Mouse (Mus musculus): ENCODE data around the gene Trmt44. TPM values are rescaled to one million over a fixed set of nuclear protein-coding genes. Genes with fewer than 3 reads are reported as not detected.
A peak's percentile ranks its signal among the peaks of the same experiment; 100 is the strongest.

Gene Trmt44
- total and polyA plus RNA-seq, 3 experiments: 14.3 to 16.6 TPM; not detected in 1

DNA sequence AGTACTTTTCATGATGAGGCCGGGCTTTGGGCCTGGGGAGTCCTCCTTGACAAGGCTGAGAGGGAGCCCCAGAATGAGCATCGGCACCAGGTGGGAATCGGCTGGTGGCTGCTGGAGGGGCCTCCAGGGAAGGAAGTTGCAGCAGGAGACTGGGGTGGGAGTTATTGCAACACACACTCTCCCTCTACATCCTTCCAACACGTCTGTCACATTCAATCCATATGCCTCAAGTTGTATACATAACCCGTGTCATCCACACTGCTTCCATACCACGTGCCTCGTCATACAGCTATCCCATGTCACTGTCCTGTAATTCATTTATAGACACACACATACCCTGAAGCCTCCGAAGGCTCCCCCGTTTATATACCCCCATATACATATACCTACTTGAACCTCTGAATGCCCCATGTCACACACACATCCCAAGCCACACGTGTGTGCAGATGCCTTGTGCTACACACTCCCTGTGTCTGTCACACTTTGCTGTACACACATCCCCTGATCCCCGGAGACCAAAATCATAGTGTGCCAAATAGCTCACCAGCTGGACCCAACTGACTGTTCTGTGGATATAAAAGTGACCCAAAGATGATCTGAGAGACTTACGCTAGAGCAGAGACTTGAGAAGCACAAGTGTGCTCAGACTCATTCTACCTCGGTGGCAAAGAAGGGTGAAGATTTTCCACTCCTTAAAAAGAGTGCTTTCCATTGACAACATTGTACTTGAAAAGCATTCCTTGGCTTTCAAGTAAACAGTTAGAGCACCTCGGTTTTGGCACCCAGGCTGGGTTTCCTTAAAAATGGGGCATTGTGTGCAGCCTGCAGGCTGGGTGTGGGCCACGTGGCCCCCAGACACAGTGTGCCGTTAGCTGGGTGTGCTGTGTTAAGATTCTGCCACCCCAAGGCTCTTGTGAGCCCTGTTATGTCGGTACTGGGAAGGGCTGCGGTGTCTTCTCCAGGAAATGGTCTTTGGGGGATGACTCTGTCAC lies 21.6 kb upstream of the Trmt44 start:
- no peak for DNase-seq (ENCODE audit: low read depth, low spot score)
- no peaks in the 10 kb centered on the region for H3K27me3 ChIP-seq (ENCODE audit: control insufficient read depth in 1 of 2, insufficient read depth in 2 of 2, low read length in 2 of 2)
- no peaks in the 10 kb centered on the region for H3K79me2 ChIP-seq (ENCODE audit: control insufficient read depth, insufficient read depth, low read length, poor library complexity)
- H3K9me3 ChIP-seq (replicated peaks; ENCODE audit: insufficient read depth, low read length): no peaks in the 10 kb centered on the region
- no peak overlapping the region for H3K9ac ChIP-seq (ENCODE audit: control insufficient read depth, low read depth, low read length, poor library complexity, severe bottlenecking)
- no peak overlapping the region for H3K27ac ChIP-seq (ENCODE audit: control insufficient read depth, low read depth, low read length)
- H3K4me3 ChIP-seq (ENCODE audit: control insufficient read depth in 1 of 2, insufficient read depth in 1 of 2, low read depth in 2 of 2, low read length in 2 of 2): no peak overlapping the region
- TF ChIP-seq MAFK (IDR thresholded peaks at IDR 0.05; ENCODE audit: borderline replicate concordance, low read depth, low read length): no peak
- TF ChIP-seq KAT2A (conservative IDR thresholded peaks at IDR 0.05; ENCODE audit: low read depth, low read length): no peak
- no peak for TF ChIP-seq RCOR1 (IDR thresholded peaks at IDR 0.05; ENCODE audit: low read depth, low read length)
- TF ChIP-seq CHD1 (IDR thresholded peaks at IDR 0.05; ENCODE audit: low read depth, low read length): no peak
- TF ChIP-seq ZMIZ1 (IDR thresholded peaks at IDR 0.05; ENCODE audit: low read depth, low read length): no peak
- no peak for TF ChIP-seq POLR2AphosphoS2 (IDR thresholded peaks at IDR 0.05; ENCODE audit: low read length)
- H3K36me3 ChIP-seq (ENCODE audit: control insufficient read depth in 1 of 2, insufficient read depth in 2 of 2, low read length in 2 of 2): no peaks in the 10 kb centered on the region
- H3K4me1 ChIP-seq (ENCODE audit: control insufficient read depth in 1 of 2, insufficient read depth in 2 of 2, low read length in 2 of 2): no peaks in the 10 kb centered on the region

DNA sequence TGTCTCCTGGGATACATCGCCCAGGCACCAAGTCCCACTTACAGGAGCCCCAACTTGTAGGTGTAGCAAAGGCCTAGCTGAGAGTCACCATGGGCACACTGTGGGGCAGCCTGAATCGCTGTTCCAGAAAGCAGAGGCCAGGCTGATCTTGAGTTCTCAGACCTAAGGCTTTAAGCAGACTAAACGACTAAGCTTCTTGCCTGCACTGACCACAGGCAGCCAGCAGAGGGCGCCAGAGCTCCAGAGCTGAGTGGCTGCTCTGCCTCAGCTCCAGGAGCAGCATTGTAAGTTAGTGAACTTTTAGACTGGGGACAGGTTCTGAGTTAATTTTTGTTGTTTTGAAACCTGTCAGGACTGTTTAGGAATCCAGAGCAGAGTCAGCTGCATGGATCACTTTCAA lies 20.8 kb upstream of the Trmt44 start:
- H3K9ac ChIP-seq (ENCODE audit: control insufficient read depth, low read depth, low read length, poor library complexity, severe bottlenecking): no peak overlapping the region
- no peak overlapping the region for H3K27ac ChIP-seq (ENCODE audit: control insufficient read depth, low read depth, low read length)
- no peaks in the 10 kb centered on the region for H3K27me3 ChIP-seq (ENCODE audit: control insufficient read depth in 1 of 2, insufficient read depth in 2 of 2, low read length in 2 of 2)
- no peaks in the 10 kb centered on the region for H3K9me3 ChIP-seq (replicated peaks; ENCODE audit: insufficient read depth, low read length)
- no peak overlapping the region for H3K4me3 ChIP-seq (ENCODE audit: control insufficient read depth in 1 of 2, insufficient read depth in 1 of 2, low read depth in 2 of 2, low read length in 2 of 2)
- H3K4me1 ChIP-seq (ENCODE audit: control insufficient read depth in 1 of 2, insufficient read depth in 2 of 2, low read length in 2 of 2): no peaks in the 10 kb centered on the region
- H3K79me2 ChIP-seq (ENCODE audit: control insufficient read depth, insufficient read depth, low read length, poor library complexity): no peaks in the 10 kb centered on the region
- TF ChIP-seq ETS1 (IDR thresholded peaks at IDR 0.05; ENCODE audit: low read depth, low read length) (no peak), MYB (IDR thresholded peaks at IDR 0.05; ENCODE audit: low read depth, low read length) (no peak), JUND (IDR thresholded peaks at IDR 0.05; ENCODE audit: low read depth, low read length) (no peak), SMC3 (IDR thresholded peaks at IDR 0.05; ENCODE audit: low read depth, low read length) (peak; percentile 76), TBP (IDR thresholded peaks at IDR 0.05; ENCODE audit: low read depth, low read length) (0 out of 2 replicates have a peak, but pooled peaks have one; percentile 17), USF1 (IDR thresholded peaks at IDR 0.05; ENCODE audit: low read depth, low read length) (no peak), POLR2AphosphoS5 (IDR thresholded peaks at IDR 0.05; ENCODE audit: borderline replicate concordance, low read depth, low read length) (no peak), TAL1 (IDR thresholded peaks at IDR 0.05; ENCODE audit: low read length) (no peak), MAX (IDR thresholded peaks at IDR 0.05; ENCODE audit: low read length) (no peak), TCF12 (IDR thresholded peaks at IDR 0.05; ENCODE audit: low read depth, low read length) (no peak), RAD21 (IDR thresholded peaks at IDR 0.05; ENCODE audit: low read depth, low read length) (peak; percentile 93), MAFK (IDR thresholded peaks at IDR 0.05; ENCODE audit: borderline replicate concordance, low read depth, low read length) (no peak), ZNF384 (IDR thresholded peaks at IDR 0.05; ENCODE audit: low read depth, low read length) (no peak), E2F4 (IDR thresholded peaks at IDR 0.05; ENCODE audit: borderline replicate concordance, low read depth, low read length) (no peak), NELFE (IDR thresholded peaks at IDR 0.05; ENCODE audit: low read depth, low read length) (no peak), ZC3H11A (IDR thresholded peaks at IDR 0.05; ENCODE audit: low read depth, low read length) (peak; percentile 64), GATA1 (IDR thresholded peaks at IDR 0.05; ENCODE audit: low read depth, low read length) (no peak), CTCF (IDR thresholded peaks at IDR 0.05 in 2 of 3, conservative IDR thresholded peaks at IDR 0.05 in 1 of 3; ENCODE audit: control insufficient read depth in 1 of 3, insufficient read depth in 1 of 3, low read depth in 2 of 3, low read length in 3 of 3, poor library complexity in 1 of 3, severe bottlenecking in 1 of 3) (peak; percentile 97 to 100 (median 99))
- no peaks in the 10 kb centered on the region for H3K36me3 ChIP-seq (ENCODE audit: control insufficient read depth in 1 of 2, insufficient read depth in 2 of 2, low read length in 2 of 2)
- peak; percentile 85 for DNase-seq (ENCODE audit: low read depth, low spot score)

Measured in MEL (cell line).